Mouse (Mus musculus): ENCODE results near the gene Gm48551. TPM values are rescaled to one million over a fixed set of nuclear protein-coding genes. Genes with fewer than 3 reads are reported as not detected.

Gene Gm48551
- polyA plus RNA-seq, 2 experiments = 1.1 to 4.3 TPM

GRCm38 (mm10) chr10:81434361-81435263 lies 50.3 kb downstream of the Gm48551 start:
- TF ChIP-seq POLR2A (IDR thresholded peaks at IDR 0.05; ENCODE audit: borderline replicate concordance, extremely low read depth, insufficient read depth, insufficient read length) = no peak
- Histone ChIP-seq H3K9ac (ENCODE audit: low read depth, low read length, severe bottlenecking) (no peak overlapping the region), H3K9me3 (ENCODE audit: control insufficient read depth, low read length) (no peaks in the 10 kb centered on the region), H3K27ac (replicated peaks; ENCODE audit: low read depth, low read length) (no peak overlapping the region), H3K27me3 (ENCODE audit: control insufficient read depth, insufficient read depth, low read length) (no peaks in the 10 kb centered on the region), H3K36me3 (ENCODE audit: control insufficient read depth, insufficient read depth, low read length) (no peaks in the 10 kb centered on the region), H3K4me2 (replicated peaks; ENCODE audit: low read depth, low read length, severe bottlenecking) (no peak overlapping the region), H3K4me1 (ENCODE audit: control insufficient read depth, insufficient read depth, low read length) (peaks cover 15% of the 10 kb centered on the region), H3K4me3 (replicated peaks; ENCODE audit: low read length) (no peak overlapping the region)
- DNase-seq (ENCODE audit: low spot score) (no peak), ATAC-seq (ENCODE audit: low FRiP score, low read depth) (no peak)
- WGBS = 52% methylated on average over 15 of the region's 15 CpGs

- WGBS = 72% methylated on average over 3 of the region's 3 CpGs
- H3K9ac ChIP-seq (ENCODE audit: low read depth, low read length, severe bottlenecking) = 0 out of 2 replicates have a peak overlapping the region, but pooled peaks have one; percentile 16
- TF ChIP-seq POLR2A (IDR thresholded peaks at IDR 0.05; ENCODE audit: borderline replicate concordance, extremely low read depth, insufficient read depth, insufficient read length) = no peak
- DNase-seq (ENCODE audit: low spot score) (no peak), ATAC-seq (ENCODE audit: low FRiP score, low read depth) (no peak)
- no peak overlapping the region for H3K4me3 ChIP-seq (replicated peaks; ENCODE audit: low read length)
- no peak overlapping the region for H3K4me2 ChIP-seq (replicated peaks; ENCODE audit: low read depth, low read length, severe bottlenecking)
- no peaks in the 10 kb centered on the region for H3K36me3 ChIP-seq (ENCODE audit: control insufficient read depth, insufficient read depth, low read length)
- H3K27ac ChIP-seq (replicated peaks; ENCODE audit: low read depth, low read length) = no peak overlapping the region
- H3K27me3 ChIP-seq (ENCODE audit: control insufficient read depth, insufficient read depth, low read length) = no peaks in the 10 kb centered on the region
- H3K4me1 ChIP-seq (ENCODE audit: control insufficient read depth, insufficient read depth, low read length) = peaks cover 14% of the 10 kb centered on the region
- no peaks in the 10 kb centered on the region for H3K9me3 ChIP-seq (ENCODE audit: control insufficient read depth, low read length)
Observed at GRCm38 (mm10) chr10:81435436-81435835, 51.2 kb downstream of the Gm48551 start.

- no peaks in the 10 kb centered on the region for H3K27me3 ChIP-seq (ENCODE audit: control insufficient read depth, insufficient read depth, low read length)
- no peak overlapping the region for H3K4me3 ChIP-seq (replicated peaks; ENCODE audit: low read length)
- DNase-seq (ENCODE audit: low spot score) (no peak), ATAC-seq (ENCODE audit: low FRiP score, low read depth) (no peak)
- no peak overlapping the region for H3K27ac ChIP-seq (replicated peaks; ENCODE audit: low read depth, low read length)
- H3K36me3 ChIP-seq (ENCODE audit: control insufficient read depth, insufficient read depth, low read length) = no peaks in the 10 kb centered on the region
- no peaks in the 10 kb centered on the region for H3K4me1 ChIP-seq (ENCODE audit: control insufficient read depth, insufficient read depth, low read length)
- H3K9me3 ChIP-seq (ENCODE audit: control insufficient read depth, low read length) = no peaks in the 10 kb centered on the region
- no peak for TF ChIP-seq POLR2A (IDR thresholded peaks at IDR 0.05; ENCODE audit: borderline replicate concordance, extremely low read depth, insufficient read depth, insufficient read length)
- no peak overlapping the region for H3K4me2 ChIP-seq (replicated peaks; ENCODE audit: low read depth, low read length, severe bottlenecking)
- no peak overlapping the region for H3K9ac ChIP-seq (ENCODE audit: low read depth, low read length, severe bottlenecking)
Observed at GRCm38 (mm10) chr10:81441019-81441418, 56.8 kb downstream of the Gm48551 start.

Small RNA genes within 50 kb of the gene (microRNA-seq; reads per million reads assigned to microRNA genes)
- gene Mir1191b (1.8 reads per million), gene Mir6913 (not detected)

Other genes starting within 250 kb of the Gm48551 start
Only the 30 nearest of the 35 such genes appear.
- gene Pias4, start 216.5 kb upstream of the Gm48551 start, polyA plus RNA-seq (2012; rRNA removed) = 35.1 and 49.4 TPM in 2 replicates
- 40.4 and 44.2 TPM in 2 replicates for gene Pias4, start 216.5 kb upstream of the Gm48551 start, polyA plus RNA-seq (2014; fragmentation: Nextera tagmentation; extraction: Ambion mirVana)
- 1,329 and 1,559 TPM in 2 replicates for gene Eef2, start 207.8 kb upstream of the Gm48551 start, polyA plus RNA-seq (2012; rRNA removed)
- gene Eef2, start 207.8 kb upstream of the Gm48551 start, polyA plus RNA-seq (2014; fragmentation: Nextera tagmentation; extraction: Ambion mirVana) = 544 and 581 TPM in 2 replicates
- 73.0 and 81.8 TPM in 2 replicates for gene Dapk3, start 201.5 kb upstream of the Gm48551 start, polyA plus RNA-seq (2012; rRNA removed)
- gene Dapk3, start 201.5 kb upstream of the Gm48551 start, polyA plus RNA-seq (2014; fragmentation: Nextera tagmentation; extraction: Ambion mirVana) = 57.7 and 60.9 TPM in 2 replicates
- not detected in 2 replicates for gene 4930442H23Rik, start 200.6 kb upstream of the Gm48551 start, polyA plus RNA-seq (2012; rRNA removed)
- gene 4930442H23Rik, start 200.6 kb upstream of the Gm48551 start, polyA plus RNA-seq (2014; fragmentation: Nextera tagmentation; extraction: Ambion mirVana) = not detected in 2 replicates
- gene Nmrk2, start 182.4 kb upstream of the Gm48551 start, polyA plus RNA-seq (2012; rRNA removed) = 0.31 and 0.43 TPM in 2 replicates
- 0.64 and 0.87 TPM in 2 replicates for gene Nmrk2, start 182.4 kb upstream of the Gm48551 start, polyA plus RNA-seq (2014; fragmentation: Nextera tagmentation; extraction: Ambion mirVana)
- 0.67 and 0.74 TPM in 2 replicates for gene Atcay, start 153.6 kb upstream of the Gm48551 start, polyA plus RNA-seq (2012; rRNA removed)
- 0.25 TPM in 1 of 2 replicates, not detected in the other for gene Atcay, start 153.6 kb upstream of the Gm48551 start, polyA plus RNA-seq (2014; fragmentation: Nextera tagmentation; extraction: Ambion mirVana)
- 39.7 and 44.7 TPM in 2 replicates for gene Zfr2, start 151.3 kb upstream of the Gm48551 start, polyA plus RNA-seq (2012; rRNA removed)
- gene Zfr2, start 151.3 kb upstream of the Gm48551 start, polyA plus RNA-seq (2014; fragmentation: Nextera tagmentation; extraction: Ambion mirVana) = 9.7 and 10.5 TPM in 2 replicates
- gene Matk, start 131.5 kb upstream of the Gm48551 start, polyA plus RNA-seq (2012; rRNA removed) = 9.9 and 10.6 TPM in 2 replicates
- gene Matk, start 131.5 kb upstream of the Gm48551 start, polyA plus RNA-seq (2014; fragmentation: Nextera tagmentation; extraction: Ambion mirVana) = 5.9 and 6.8 TPM in 2 replicates
- 93.0 and 124 TPM in 2 replicates for gene Mrpl54, start 117.5 kb upstream of the Gm48551 start, polyA plus RNA-seq (2012; rRNA removed)
- 200 and 202 TPM in 2 replicates for gene Mrpl54, start 117.5 kb upstream of the Gm48551 start, polyA plus RNA-seq (2014; fragmentation: Nextera tagmentation; extraction: Ambion mirVana)
- 77.9 and 102 TPM in 2 replicates for gene Apba3, start 117.5 kb upstream of the Gm48551 start, polyA plus RNA-seq (2012; rRNA removed)
- gene Apba3, start 117.5 kb upstream of the Gm48551 start, polyA plus RNA-seq (2014; fragmentation: Nextera tagmentation; extraction: Ambion mirVana) = 58.2 and 59.2 TPM in 2 replicates
- 2.8 and 3.5 TPM in 2 replicates for gene Tjp3, start 92.9 kb upstream of the Gm48551 start, polyA plus RNA-seq (2012; rRNA removed)
- gene Tjp3, start 92.9 kb upstream of the Gm48551 start, polyA plus RNA-seq (2014; fragmentation: Nextera tagmentation; extraction: Ambion mirVana) = 5.2 and 6.4 TPM in 2 replicates
- gene Pip5k1c, start 91.5 kb upstream of the Gm48551 start, polyA plus RNA-seq (2012; rRNA removed) = 70.4 and 93.4 TPM in 2 replicates
- 53.0 and 60.4 TPM in 2 replicates for gene Pip5k1c, start 91.5 kb upstream of the Gm48551 start, polyA plus RNA-seq (2014; fragmentation: Nextera tagmentation; extraction: Ambion mirVana)
- 46.5 and 50.0 TPM in 2 replicates for gene Cactin, start 63.4 kb upstream of the Gm48551 start, polyA plus RNA-seq (2012; rRNA removed)
- 25.3 and 33.9 TPM in 2 replicates for gene Cactin, start 63.4 kb upstream of the Gm48551 start, polyA plus RNA-seq (2014; fragmentation: Nextera tagmentation; extraction: Ambion mirVana)
- 9.2 and 13.7 TPM in 2 replicates for gene Tbxa2r, start 55.7 kb upstream of the Gm48551 start, polyA plus RNA-seq (2012; rRNA removed)
- gene Tbxa2r, start 55.7 kb upstream of the Gm48551 start, polyA plus RNA-seq (2014; fragmentation: Nextera tagmentation; extraction: Ambion mirVana) = 8.5 and 10.8 TPM in 2 replicates
- gene Gipc3, start 41.2 kb upstream of the Gm48551 start, polyA plus RNA-seq (2012; rRNA removed) = 0.09 and 0.12 TPM in 2 replicates
- gene Gipc3, start 41.2 kb upstream of the Gm48551 start, polyA plus RNA-seq (2014; fragmentation: Nextera tagmentation; extraction: Ambion mirVana) = 0.06 TPM in 2 replicates
- 135 and 137 TPM in 2 replicates for gene Hmg20b, start 34.0 kb upstream of the Gm48551 start, polyA plus RNA-seq (2012; rRNA removed)
- gene Hmg20b, start 34.0 kb upstream of the Gm48551 start, polyA plus RNA-seq (2014; fragmentation: Nextera tagmentation; extraction: Ambion mirVana) = 92.9 and 104 TPM in 2 replicates
- 12.0 and 18.5 TPM in 2 replicates for gene Mfsd12, start 27.0 kb upstream of the Gm48551 start, polyA plus RNA-seq (2012; rRNA removed)
- 6.8 and 8.0 TPM in 2 replicates for gene Mfsd12, start 27.0 kb upstream of the Gm48551 start, polyA plus RNA-seq (2014; fragmentation: Nextera tagmentation; extraction: Ambion mirVana)
- 0.43 and 0.95 TPM in 2 replicates for gene 4930404N11Rik, start 18.6 kb upstream of the Gm48551 start, polyA plus RNA-seq (2012; rRNA removed)
- gene 4930404N11Rik, start 18.6 kb upstream of the Gm48551 start, polyA plus RNA-seq (2014; fragmentation: Nextera tagmentation; extraction: Ambion mirVana) = 0.37 and 0.41 TPM in 2 replicates
- gene Fzr1, start 6.0 kb upstream of the Gm48551 start, polyA plus RNA-seq (2012; rRNA removed) = 109 and 142 TPM in 2 replicates
- gene Fzr1, start 6.0 kb upstream of the Gm48551 start, polyA plus RNA-seq (2014; fragmentation: Nextera tagmentation; extraction: Ambion mirVana) = 92.8 and 95.5 TPM in 2 replicates
- 54.3 and 66.7 TPM in 2 replicates for gene Dohh, start within 50 bp of the Gm48551 start, polyA plus RNA-seq (2012; rRNA removed)
- gene Dohh, start within 50 bp of the Gm48551 start, polyA plus RNA-seq (2014; fragmentation: Nextera tagmentation; extraction: Ambion mirVana) = 60.0 and 63.7 TPM in 2 replicates
- 6.8 and 9.5 TPM in 2 replicates for gene Gm48552, start 4.5 kb downstream of the Gm48551 start, polyA plus RNA-seq (2012; rRNA removed)
- gene Gm48552, start 4.5 kb downstream of the Gm48551 start, polyA plus RNA-seq (2014; fragmentation: Nextera tagmentation; extraction: Ambion mirVana) = 0.99 and 1.2 TPM in 2 replicates
- 7.5 and 7.8 TPM in 2 replicates for gene Smim24, start 8.6 kb downstream of the Gm48551 start, polyA plus RNA-seq (2012; rRNA removed)
- 4.3 and 4.6 TPM in 2 replicates for gene Smim24, start 8.6 kb downstream of the Gm48551 start, polyA plus RNA-seq (2014; fragmentation: Nextera tagmentation; extraction: Ambion mirVana)
- 38.1 and 56.4 TPM in 2 replicates for gene Nfic, start 71.2 kb downstream of the Gm48551 start, polyA plus RNA-seq (2012; rRNA removed)
- 97.3 and 98.9 TPM in 2 replicates for gene Nfic, start 71.2 kb downstream of the Gm48551 start, polyA plus RNA-seq (2014; fragmentation: Nextera tagmentation; extraction: Ambion mirVana)
- gene Celf5, start 98.2 kb downstream of the Gm48551 start, polyA plus RNA-seq (2012; rRNA removed) = 5.9 and 7.9 TPM in 2 replicates
- gene Celf5, start 98.2 kb downstream of the Gm48551 start, polyA plus RNA-seq (2014; fragmentation: Nextera tagmentation; extraction: Ambion mirVana) = 0.85 and 1.6 TPM in 2 replicates
- gene Ncln, start 111.9 kb downstream of the Gm48551 start, polyA plus RNA-seq (2012; rRNA removed) = 218 and 324 TPM in 2 replicates
- 76.4 and 89.7 TPM in 2 replicates for gene Ncln, start 111.9 kb downstream of the Gm48551 start, polyA plus RNA-seq (2014; fragmentation: Nextera tagmentation; extraction: Ambion mirVana)
- 0.50 and 0.79 TPM in 2 replicates for gene S1pr4, start 115.7 kb downstream of the Gm48551 start, polyA plus RNA-seq (2012; rRNA removed)
- 0.23 and 0.66 TPM in 2 replicates for gene S1pr4, start 115.7 kb downstream of the Gm48551 start, polyA plus RNA-seq (2014; fragmentation: Nextera tagmentation; extraction: Ambion mirVana)
- gene Gna15, start 139.8 kb downstream of the Gm48551 start, polyA plus RNA-seq (2012; rRNA removed) = 3.7 and 3.8 TPM in 2 replicates
- 3.4 and 3.8 TPM in 2 replicates for gene Gna15, start 139.8 kb downstream of the Gm48551 start, polyA plus RNA-seq (2014; fragmentation: Nextera tagmentation; extraction: Ambion mirVana)
- 97.4 and 116 TPM in 2 replicates for gene Gna11, start 160.7 kb downstream of the Gm48551 start, polyA plus RNA-seq (2012; rRNA removed)
- gene Gna11, start 160.7 kb downstream of the Gm48551 start, polyA plus RNA-seq (2014; fragmentation: Nextera tagmentation; extraction: Ambion mirVana) = 89.1 and 91.7 TPM in 2 replicates
- 472 and 473 TPM in 2 replicates for gene Aes, start 175.0 kb downstream of the Gm48551 start, polyA plus RNA-seq (2012; rRNA removed)
- 380 and 393 TPM in 2 replicates for gene Aes, start 175.0 kb downstream of the Gm48551 start, polyA plus RNA-seq (2014; fragmentation: Nextera tagmentation; extraction: Ambion mirVana)
- 250 and 345 TPM in 2 replicates for gene Tle2, start 190.1 kb downstream of the Gm48551 start, polyA plus RNA-seq (2012; rRNA removed)
- gene Tle2, start 190.1 kb downstream of the Gm48551 start, polyA plus RNA-seq (2014; fragmentation: Nextera tagmentation; extraction: Ambion mirVana) = 38.1 and 52.2 TPM in 2 replicates

Measured in limb, embryonic 14.5 days (tissue).